Mouse (Mus musculus): ENCODE measurements around the gene Mrps11. TPM values are rescaled to one million over a fixed set of nuclear protein-coding genes. Genes with fewer than 3 reads are reported as not detected.

The Mrps11 gene
- total RNA-seq (2012; rRNA removed): 68.3 and 87.2 TPM in 2 replicates
- total RNA-seq (2014; rRNA removed): 80.4 and 94.6 TPM in 2 replicates
- polyA plus RNA-seq (2012; ENCODE audit: insufficient read length, low read depth): 71.4 and 75.1 TPM in 2 replicates

- dilution Hi-C loops (cut with MboI; ENCODE audit: extremely low pct_ligation_motif_present, extremely low pct_unique_long_range_greater_than_20kb, low sequenced_read_pairs) (no loop called here), in situ Hi-C loops (cut with MboI; ENCODE audit: low pct_ligation_motif_present, low pct_unique_long_range_greater_than_20kb, low sequenced_read_pairs) (loop anchor here (25.0 kb wide), 1 partner anchor 304 kb away; no protein-coding TSS in a partner anchor)
- H3K36me3 ChIP-seq (replicated peaks in 1 of 2; ENCODE audit: control insufficient read depth in 1 of 2, insufficient read depth in 1 of 2, low read length in 1 of 2): peaks cover 36 to 69% of the 10 kb centered on the region in 2 experiments
- peaks cover 25% of the 10 kb centered on the region for H3K79me2 ChIP-seq (replicated peaks; ENCODE audit: control insufficient read depth, extremely low read depth, insufficient read depth, poor library complexity, severe bottlenecking)
- peak within 1 kb of the TSS; percentile 82 for H3K9ac ChIP-seq (ENCODE audit: insufficient read depth, low read depth)
- H3K27ac ChIP-seq (ENCODE audit: insufficient read depth, low read depth): peak within 1 kb of the TSS; percentile 11; the same call in 1 of the 2 replicates
- H3K4me2 ChIP-seq (ENCODE audit: insufficient read depth, low read depth, poor library complexity, severe bottlenecking): peak within 1 kb of the TSS; percentile 81
- H3K27me3 ChIP-seq (replicated peaks): no peaks in the 10 kb centered on the region
- TF ChIP-seq GABPA (IDR thresholded peaks at IDR 0.05; ENCODE audit: insufficient replicate concordance, low read depth, low read length): no peak; the same call in 1 of the 2 replicates
- peak; percentile 32; the same call in 1 of the 2 replicates for TF ChIP-seq MAX (IDR thresholded peaks at IDR 0.05; ENCODE audit: low read length)
- peak; percentile 37 for TF ChIP-seq CHD2 (IDR thresholded peaks at IDR 0.05; ENCODE audit: low read length)
- TF ChIP-seq CHD1 (IDR thresholded peaks at IDR 0.05; ENCODE audit: low read depth, low read length): peak; percentile 99
- TF ChIP-seq ZKSCAN1 (IDR thresholded peaks at IDR 0.05; ENCODE audit: borderline replicate concordance, low read depth, low read length): no peak
- no peak for TF ChIP-seq UBTF (IDR thresholded peaks at IDR 0.05; ENCODE audit: low read depth, low read length)
- no peak for TF ChIP-seq MAFK (IDR thresholded peaks at IDR 0.05; ENCODE audit: insufficient replicate concordance, low read length)
- TF ChIP-seq MXI1 (IDR thresholded peaks at IDR 0.05; ENCODE audit: low read depth, low read length): peak; percentile 45; the same call in 1 of the 2 replicates
- TF ChIP-seq E2F4 (IDR thresholded peaks at IDR 0.05; ENCODE audit: insufficient replicate concordance, low read depth, low read length): peak; percentile 45; the same call in 1 of the 2 replicates
- TF ChIP-seq ZMIZ1 (IDR thresholded peaks at IDR 0.05; ENCODE audit: low read depth, low read length): 0 out of 2 replicates have a peak, but pooled peaks have one; percentile 40
- TF ChIP-seq RCOR1 (conservative IDR thresholded peaks at IDR 0.05; ENCODE audit: low read depth, low read length): 0 out of 2 replicates have a peak, but pooled peaks have one; percentile 17
- 0 out of 2 replicates have a peak, but pooled peaks have one; percentile 32 for TF ChIP-seq MEF2A (IDR thresholded peaks at IDR 0.05; ENCODE audit: borderline replicate concordance, low read depth, low read length)
- TF ChIP-seq NELFE (IDR thresholded peaks at IDR 0.05; ENCODE audit: low read depth, low read length): peak; percentile 74; the same call in 1 of the 2 replicates
- TF ChIP-seq SIN3A (IDR thresholded peaks at IDR 0.05; ENCODE audit: low read length): peak; percentile 66
- no peak for TF ChIP-seq POLR2AphosphoS2 (IDR thresholded peaks at IDR 0.05; ENCODE audit: low read depth, low read length)
- TF ChIP-seq TCF12 (IDR thresholded peaks at IDR 0.05; ENCODE audit: low read depth, low read length): peak; percentile 49
- peak; percentile 91 for TF ChIP-seq TBP (conservative IDR thresholded peaks at IDR 0.05; ENCODE audit: low read depth, low read length)
- TF ChIP-seq ELF1 (IDR thresholded peaks at IDR 0.05; ENCODE audit: low read depth, low read length): peak; percentile 44
- peak; percentile 83; the same call in 1 of the 2 replicates for TF ChIP-seq KAT2A (IDR thresholded peaks at IDR 0.05; ENCODE audit: insufficient replicate concordance, low read length)
- no peak for TF ChIP-seq CTCF (conservative IDR thresholded peaks at IDR 0.05 in 1 of 2, IDR thresholded peaks at IDR 0.05 in 1 of 2; ENCODE audit: low read depth in 2 of 2, low read length in 2 of 2)
- no peak for TF ChIP-seq JUN (IDR thresholded peaks at IDR 0.05; ENCODE audit: insufficient read depth, low read depth, low read length)
- no peak for TF ChIP-seq EP300 (IDR thresholded peaks at IDR 0.05; ENCODE audit: low read length)
- TF ChIP-seq NRF1 (IDR thresholded peaks at IDR 0.05; ENCODE audit: low read depth, low read length): peak; percentile 43
- TF ChIP-seq IRF4 (IDR thresholded peaks at IDR 0.05; ENCODE audit: low read depth, low read length): no peak
- TF ChIP-seq HCFC1 (IDR thresholded peaks at IDR 0.05; ENCODE audit: low read depth, low read length): peak; percentile 92
- peak; percentile 82 for TF ChIP-seq POLR2A (IDR thresholded peaks at IDR 0.05; ENCODE audit: low read depth, low read length)
- H3K4me1 ChIP-seq (ENCODE audit: control insufficient read depth in 1 of 2, insufficient read depth in 2 of 2): peaks cover 4 to 26% of the 10 kb centered on the region in 2 experiments; a peak in 3 of 4 replicates
- H3K9me3 ChIP-seq (replicated peaks; ENCODE audit: low read length): no peaks in the 10 kb centered on the region
- H3K4me3 ChIP-seq (replicated peaks in 1 of 3; ENCODE audit: low read depth in 2 of 3, low read length in 2 of 3, poor library complexity in 1 of 3): peak within 1 kb of the TSS; percentile 80 to 99 (median 93)
- DNase-seq (ENCODE audit: extremely low read depth): peak; percentile 80
Measured at GRCm38 (mm10) chr7:78782639-78783581, at the start of gene Mrps11, which contains the start of gene Mrpl46. Gene Mrps11 (plus strand): TSS chr7:78783119. Gene Mrpl46 (minus strand): TSS chr7:78783531.
